Mouse (Mus musculus) testis, adult 2 months (tissue): ENCODE measurements at regions not wholly inside any gene's neighbourhood (a gene's known extent, or its start where the extent isn't known, plus 50 kb on each side); places are given as distances from the start of the nearest gene placed in this dataset.

ENCODE experiments used
- CTCF ChIP-seq: fragments of 200-500 bp; IDR thresholded peaks from 2 replicates; pipeline ENCODE4 v1.5.1; 2012; ENCODE audit warnings: low read depth, mild to moderate bottlenecking, inconsistent platforms, low read length, moderate library complexity; ENCODE audit not compliant: control insufficient read depth, insufficient read depth, insufficient replicate concordance
- POLR2A ChIP-seq: fragments of 200-500 bp; IDR thresholded peaks from 2 replicates; pipeline ENCODE4 v1.6.1; 2012; ENCODE audit warnings: low read depth, mild to moderate bottlenecking, inconsistent platforms, low read length, moderate library complexity; ENCODE audit not compliant: control insufficient read depth

GRCm38 (mm10) chr14:25279751-25280150 lies 179.2 kb upstream of the Zmiz1 start:
- TF ChIP-seq CTCF (no peak), POLR2A (no peak)
